Mouse (Mus musculus) lung, adult 2 months (tissue): ENCODE measurements around the gene Cfap97d2.

Experiments
- CTCF ChIP-seq: fragments of 200-500 bp; IDR thresholded peaks from 2 replicates; pipeline ENCODE4 v1.5.1; 2011; ENCODE audit warnings: mild to moderate bottlenecking, low read length, control low read depth; ENCODE audit not compliant: insufficient read depth
- POLR2A ChIP-seq: fragments of 200-500 bp; IDR thresholded peaks from 2 replicates; pipeline ENCODE4 v1.6.1; 2011; ENCODE audit warnings: low read depth, mild to moderate bottlenecking, control low read depth, low read length, borderline replicate concordance; ENCODE audit errors: extremely low read depth

GRCm38 (mm10) chr8:13699323-13699949, 6.3 kb upstream of the Cfap97d2 start:
- no peak for TF ChIP-seq POLR2A
- no peak for TF ChIP-seq CTCF
